Mouse (Mus musculus): Measurements from ENCODE around the gene Gm9745. TPM values are rescaled to one million over a fixed set of nuclear protein-coding genes. Genes with fewer than 3 reads are reported as not detected.
"Not testable (repeated sequence)": the region's sequence is repeated elsewhere in the genome, so short reads cannot be mapped to it uniquely, and the experiment has no call there.

The Gm9745 gene
- total RNA-seq, 4 experiments from 2014 or later, result 0.59 TPM; not detected in 3

GRCm38 (mm10) chr13:8913890-8914289, 34.1 kb downstream of the Gm9745 start:
- DNase-seq (ENCODE audit: low spot score in 2 of 2), result not testable (repeated sequence)

DNA sequence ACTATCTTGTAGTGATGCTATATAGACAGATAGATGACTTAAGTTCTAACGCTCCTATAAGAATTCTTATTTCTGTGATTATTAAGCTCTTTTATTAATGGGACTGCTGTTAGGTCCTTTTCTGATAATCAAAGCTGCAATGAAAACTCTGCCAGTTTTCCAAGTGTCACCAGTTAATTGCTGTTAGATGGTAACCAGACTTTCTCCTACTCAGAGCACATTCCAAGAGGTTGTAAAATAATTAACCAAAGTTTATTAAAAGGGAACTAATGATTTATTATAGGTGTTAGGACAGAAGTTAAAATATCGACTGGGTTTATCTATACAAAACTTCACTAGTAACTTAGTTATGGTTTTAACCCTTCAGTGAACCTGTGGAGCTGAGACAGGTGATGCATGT, 42.0 kb downstream of the Gm9745 start:
- DNase-seq (ENCODE audit: low spot score in 2 of 2), result not testable (repeated sequence)

Small RNAs within 50 kb of the gene (microRNA-seq; reads per million reads assigned to microRNA genes)
- gene Gm22750, result 0 reads per million in 2 experiments

Other genes starting within 250 kb of the Gm9745 start
- gene Wdr37, start 76.3 kb downstream of the Gm9745 start, total RNA-seq (2022), result 100 to 1,000 TPM in 3 of 4 experiments, 10 to 100 TPM in 1; 98.1 to 116 (median 109) TPM
- 10 to 100 TPM; 34.4 to 41.1 (median 37.2) TPM for gene Idi1, start 62.7 kb downstream of the Gm9745 start, total RNA-seq (2022)
- gene Idi2, start 4.6 kb upstream of the Gm9745 start, total RNA-seq (2022), result not detected
- 10 to 100 TPM; 38.0 to 44.3 (median 41.4) TPM for gene Gtpbp4, start 47.9 kb upstream of the Gm9745 start, total RNA-seq (2022)
- 10 to 100 TPM; 69.5 to 73.6 (median 71.9) TPM for gene Larp4b, start 145.7 kb upstream of the Gm9745 start, total RNA-seq (2022)